Mouse (Mus musculus) intestine, postnatal 0 days (tissue): ENCODE measurements around the gene Znhit6. TPM values are rescaled to one million over a fixed set of nuclear protein-coding genes. Genes with fewer than 3 reads are reported as not detected.
A peak's percentile ranks its signal among the peaks of the same experiment; 100 is the strongest.

Experiments
- ATAC-seq: fragments of 200-750 bp; cut with Nextera tagmentation; 2 replicates; pipeline ENCODE4 v1.8.0; 2017; ENCODE audit warnings: mild to moderate bottlenecking, moderate TSS enrichment, moderate library complexity
- H3K27ac ChIP-seq: fragments of 300-500 bp; sonication (generic); 2 replicates; pipeline ENCODE4 v1.5.1; 2014; ENCODE audit warnings: mild to moderate bottlenecking, low read depth, low read length, moderate library complexity
- H3K27me3 ChIP-seq: fragments of 300-500 bp; sonication (generic); replicated peaks from 2 replicates; pipeline ENCODE4 v1.6.1; 2014; ENCODE audit warnings: low read length, mixed read lengths; ENCODE audit not compliant: control insufficient read depth, insufficient read depth
- H3K36me3 ChIP-seq: fragments of 300-500 bp; sonication (generic); 2 replicates; pipeline ENCODE4 v1.6.1; 2014; ENCODE audit warnings: mild to moderate bottlenecking, moderate library complexity; ENCODE audit not compliant: control insufficient read depth, insufficient read depth
- H3K4me1 ChIP-seq: fragments of 300-500 bp; sonication (generic); replicated peaks from 2 replicates; pipeline ENCODE4 v1.6.1; 2014; ENCODE audit warnings: antibody characterized with exemption, low read length, mixed read lengths; ENCODE audit not compliant: control insufficient read depth, insufficient read depth
- H3K4me2 ChIP-seq: fragments of 300-500 bp; sonication (generic); replicated peaks from 2 replicates; pipeline ENCODE4 v1.6.1; 2014; ENCODE audit warnings: low read depth, mild to moderate bottlenecking, moderate library complexity
- H3K4me3 ChIP-seq: fragments of 300-500 bp; sonication (generic); 2 replicates; pipeline ENCODE4 v1.5.1; 2014; ENCODE audit warnings: low read depth, low read length
- H3K9ac ChIP-seq: fragments of 300-500 bp; sonication (generic); 2 replicates; pipeline ENCODE4 v1.6.1; 2014; ENCODE audit warnings: mild to moderate bottlenecking, low read depth, low read length
- H3K9me3 ChIP-seq: fragments of 300-500 bp; sonication (generic); 2 replicates; pipeline ENCODE4 v1.6.1; 2016; ENCODE audit warnings: mixed run types; ENCODE audit not compliant: control insufficient read depth
- CTCF ChIP-seq: sonication (generic); IDR thresholded peaks from 2 replicates; pipeline ENCODE4 v1.5.1; 2016; ENCODE audit warnings: low read depth, mild to moderate bottlenecking, control low read depth, antibody characterized with exemption, moderate library complexity
- WGBS: fragments of 180-500 bp; shearing (Covaris S2); extraction: QIAGEN DNeasy Blood & Tissue Kit; methylation state at CpG from one replicate; pipeline ENCODE4 v1.1.7; 2014; 5-methylcytosine and 5-hydroxymethylcytosine counted together
- polyA plus RNA-seq: library from polyadenylated mRNA; unstranded; fragments of >200 nt; fragmentation: Nextera tagmentation; extraction: Ambion mirVana; gene quantifications from 2 replicates; pipeline ENCODE4 v1.2.1, GENCODE M21; 2015

The Znhit6 gene
- polyA plus RNA-seq, 1 experiment from 2014 or later, result 13.1 TPM

DNA sequence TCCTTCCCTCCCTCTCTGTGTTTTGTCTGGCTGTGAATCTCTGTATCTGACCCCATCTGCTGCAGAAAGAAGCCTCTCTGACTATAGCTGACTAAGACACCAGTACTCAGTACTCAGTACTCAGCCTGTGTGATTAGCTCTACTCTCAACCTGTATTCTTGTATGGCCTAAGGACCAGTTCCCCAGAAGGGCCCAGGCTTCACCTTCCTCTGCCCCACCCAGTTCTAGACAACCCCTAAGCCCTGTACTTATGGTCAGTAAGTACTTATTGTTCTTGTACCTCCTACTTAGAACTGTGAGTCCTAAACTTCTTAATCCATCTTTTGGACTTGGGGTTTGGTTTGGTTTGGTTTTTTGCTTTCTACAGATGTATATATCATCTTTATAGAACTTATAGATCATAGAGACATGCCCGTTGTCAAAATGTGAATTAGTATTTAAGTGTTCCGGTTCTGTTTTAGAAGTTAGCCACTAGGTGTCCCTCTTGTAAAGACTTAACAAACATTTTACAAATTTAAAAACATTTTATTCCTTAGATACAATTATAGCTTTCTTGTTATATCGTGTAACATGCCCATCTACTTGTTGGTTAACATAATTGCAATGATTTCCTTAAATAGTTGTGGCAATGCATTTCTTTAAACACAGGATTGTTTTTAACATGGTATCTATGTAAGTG lies 7.7 kb downstream of the Znhit6 start:
- H3K27ac ChIP-seq, result no peak overlapping the region
- ATAC-seq, result peak; percentile 25; the same call in 1 of the 2 replicates
- no peak overlapping the region; the same call in 1 of the 2 replicates for H3K4me2 ChIP-seq
- no peak overlapping the region for H3K4me3 ChIP-seq
- 39% methylated on average over 3 of the region's 3 CpGs for WGBS
- H3K9ac ChIP-seq, result no peak overlapping the region
- no peaks in the 10 kb centered on the region for H3K4me1 ChIP-seq
- peak; percentile 63 for TF ChIP-seq CTCF
- H3K27me3 ChIP-seq, result no peaks in the 10 kb centered on the region
- peaks cover 39% of the 10 kb centered on the region for H3K36me3 ChIP-seq
- no peaks in the 10 kb centered on the region for H3K9me3 ChIP-seq

DNA sequence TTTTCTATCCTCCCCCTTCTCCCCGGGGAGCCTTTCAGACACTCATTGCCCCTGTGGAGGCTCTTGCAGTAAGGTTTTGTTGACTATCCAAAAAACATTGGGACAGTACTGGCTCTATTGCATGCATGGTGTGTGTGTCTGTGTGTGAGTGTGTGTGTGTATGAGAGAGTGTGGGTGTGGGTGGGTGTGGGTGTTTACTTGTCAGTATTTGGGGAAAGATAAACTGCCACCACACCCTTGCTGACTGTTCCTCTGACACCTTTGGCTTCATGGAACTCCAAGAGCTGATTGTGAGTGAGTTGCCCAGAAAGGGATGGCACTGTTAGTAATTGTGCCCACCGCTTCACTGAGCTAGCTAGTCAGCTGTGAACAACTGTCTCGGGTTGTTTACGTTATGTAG lies 14.6 kb downstream of the Znhit6 start:
- no peaks in the 10 kb centered on the region for H3K4me1 ChIP-seq
- ATAC-seq, result no peak
- no peak overlapping the region for H3K4me2 ChIP-seq
- no peak overlapping the region for H3K4me3 ChIP-seq
- H3K27ac ChIP-seq, result no peak overlapping the region
- peaks cover 51% of the 10 kb centered on the region for H3K36me3 ChIP-seq
- WGBS, result 88% methylated on average over 4 of the region's 4 CpGs
- TF ChIP-seq CTCF, result no peak
- no peaks in the 10 kb centered on the region for H3K9me3 ChIP-seq
- no peaks in the 10 kb centered on the region for H3K27me3 ChIP-seq
- H3K9ac ChIP-seq, result no peak overlapping the region

DNA sequence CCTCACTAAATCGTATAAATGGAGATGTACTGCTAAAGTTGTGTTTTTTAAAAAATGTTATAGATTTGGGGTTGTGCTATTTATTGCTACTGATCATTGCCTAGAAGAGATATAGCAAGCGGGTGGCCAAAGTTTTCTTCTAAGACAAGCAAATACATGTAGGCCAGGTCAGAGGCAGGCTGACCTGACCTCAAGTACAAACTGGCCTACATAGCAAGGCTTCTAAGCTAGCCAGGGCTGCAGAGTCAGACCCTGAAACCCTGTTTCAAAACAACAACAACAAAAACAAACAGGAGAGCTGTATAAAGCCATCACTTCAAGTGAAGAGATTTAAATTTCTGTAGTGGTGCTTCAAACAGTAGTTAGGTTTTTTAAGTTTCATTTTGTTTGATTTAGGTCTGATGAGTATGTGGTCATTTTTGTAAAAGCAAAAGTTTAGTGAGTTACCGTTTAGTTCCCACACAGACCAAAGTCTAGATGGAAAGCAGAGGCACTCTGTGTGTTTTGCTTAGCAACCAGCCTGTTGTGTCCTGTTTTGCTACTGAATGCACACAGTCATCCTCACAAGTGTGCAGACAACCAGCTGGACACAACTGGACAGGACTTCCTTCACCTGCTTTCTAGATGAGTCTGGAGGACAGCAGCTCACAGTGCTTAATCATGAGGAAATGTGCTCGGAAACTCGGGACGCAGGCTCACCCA lies 16.0 kb downstream of the Znhit6 start:
- 84% methylated on average over 6 of the region's 6 CpGs for WGBS
- Histone ChIP-seq H3K27ac (no peak overlapping the region), H3K4me3 (no peak overlapping the region), H3K4me2 (no peak overlapping the region), H3K9me3 (no peaks in the 10 kb centered on the region), H3K36me3 (peaks cover 36% of the 10 kb centered on the region), H3K4me1 (no peaks in the 10 kb centered on the region), H3K9ac (no peak overlapping the region), H3K27me3 (no peaks in the 10 kb centered on the region)
- no peak for ATAC-seq
- TF ChIP-seq CTCF, result no peak

DNA sequence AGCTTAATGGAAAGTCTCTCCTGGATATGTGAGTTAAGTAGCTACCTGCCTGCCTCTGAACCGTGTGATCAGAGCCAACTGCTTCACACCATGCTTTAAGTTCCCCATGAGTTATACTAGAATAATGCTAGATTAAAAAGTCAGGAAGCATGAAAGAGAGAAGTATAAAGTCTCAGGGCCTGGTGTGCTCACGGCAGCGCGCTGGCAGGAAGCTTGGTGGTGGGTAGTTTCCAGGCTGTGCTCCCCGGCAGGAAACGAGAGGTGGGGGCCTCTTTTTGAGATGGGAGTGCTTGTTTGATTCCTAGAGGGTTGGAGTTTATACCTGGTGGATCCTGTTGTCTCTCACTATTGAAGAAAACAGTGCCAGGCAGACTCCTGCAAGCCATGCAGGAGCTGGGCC lies 19.3 kb downstream of the Znhit6 start:
- no peak overlapping the region for H3K4me3 ChIP-seq
- WGBS, result 89% methylated on average over 6 of the region's 6 CpGs
- H3K4me1 ChIP-seq, result no peaks in the 10 kb centered on the region
- no peak for ATAC-seq
- peaks cover 42% of the 10 kb centered on the region for H3K36me3 ChIP-seq
- H3K9me3 ChIP-seq, result no peaks in the 10 kb centered on the region
- H3K9ac ChIP-seq, result no peak overlapping the region
- no peaks in the 10 kb centered on the region for H3K27me3 ChIP-seq
- H3K27ac ChIP-seq, result no peak overlapping the region
- no peak for TF ChIP-seq CTCF
- H3K4me2 ChIP-seq, result no peak overlapping the region

DNA sequence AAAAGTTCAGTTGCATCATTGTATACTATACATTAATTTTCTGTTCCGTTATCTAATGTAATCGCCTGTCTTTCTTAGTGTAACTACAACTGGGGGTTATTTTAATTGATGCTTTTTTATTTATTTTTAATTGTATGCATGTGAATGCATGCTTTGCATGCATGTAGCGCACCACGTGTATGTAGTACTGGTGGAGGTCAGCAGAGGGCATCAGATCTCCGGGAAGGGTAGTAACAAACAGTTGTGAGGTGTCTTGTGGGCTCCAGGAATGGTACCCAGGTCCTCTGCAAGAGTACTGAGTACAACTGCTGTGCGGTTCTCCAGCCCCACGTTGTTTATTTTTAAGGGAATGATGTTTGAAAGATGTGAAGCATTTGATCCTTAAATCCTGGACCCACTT lies 23.1 kb downstream of the Znhit6 start:
- Histone ChIP-seq H3K36me3 (peaks cover 26% of the 10 kb centered on the region), H3K4me2 (no peak overlapping the region), H3K27ac (no peak overlapping the region), H3K27me3 (no peaks in the 10 kb centered on the region), H3K4me1 (no peaks in the 10 kb centered on the region), H3K9me3 (no peaks in the 10 kb centered on the region), H3K9ac (no peak overlapping the region), H3K4me3 (no peak overlapping the region)
- no peak for ATAC-seq
- 95% methylated on average over 7 of the region's 7 CpGs for WGBS
- peak; percentile 27 for TF ChIP-seq CTCF

DNA sequence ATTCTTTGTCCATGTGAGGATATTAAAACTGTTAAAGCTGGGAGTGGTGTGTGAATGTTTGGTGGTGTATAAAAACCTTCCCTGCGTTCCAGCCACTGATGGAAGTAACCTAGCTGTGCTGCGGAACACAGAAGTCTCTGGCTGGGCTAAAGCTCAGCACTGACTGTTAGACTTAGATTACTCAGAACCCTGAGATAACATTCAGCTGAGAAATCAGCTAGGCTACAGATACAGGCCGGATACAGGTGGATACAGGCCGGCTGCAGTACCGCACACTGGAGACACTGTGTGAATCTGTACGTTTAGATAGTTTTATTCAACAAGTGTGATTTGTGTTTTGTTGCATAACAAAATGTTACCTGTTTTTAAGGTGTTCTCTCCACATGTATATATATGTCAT lies 24.8 kb downstream of the Znhit6 start:
- H3K4me2 ChIP-seq, result no peak overlapping the region
- no peak for ATAC-seq
- no peak overlapping the region for H3K27ac ChIP-seq
- no peak for TF ChIP-seq CTCF
- H3K9me3 ChIP-seq, result no peaks in the 10 kb centered on the region
- no peak overlapping the region for H3K4me3 ChIP-seq
- H3K4me1 ChIP-seq, result no peaks in the 10 kb centered on the region
- H3K9ac ChIP-seq, result no peak overlapping the region
- peaks cover 28% of the 10 kb centered on the region for H3K36me3 ChIP-seq
- WGBS, result 63% methylated on average over 6 of the region's 6 CpGs
- H3K27me3 ChIP-seq, result no peaks in the 10 kb centered on the region
